Mouse (Mus musculus) B cell, adult (primary cell): ENCODE measurements around the gene 1700001O22Rik. TPM values are rescaled to one million over a fixed set of nuclear protein-coding genes. Genes with fewer than 3 reads are reported as not detected.

Experiments used
- total RNA-seq: library from RNA; stranded (reverse); gene quantifications from 4 replicates; pipeline ENCODE4 v1.2.4, GENCODE M21; 2023; ENCODE audit not compliant: inconsistent age

Gene 1700001O22Rik
- 0.77 to 0.96 TPM in 2 of 4 replicates, not detected in the others for total RNA-seq

DNA sequence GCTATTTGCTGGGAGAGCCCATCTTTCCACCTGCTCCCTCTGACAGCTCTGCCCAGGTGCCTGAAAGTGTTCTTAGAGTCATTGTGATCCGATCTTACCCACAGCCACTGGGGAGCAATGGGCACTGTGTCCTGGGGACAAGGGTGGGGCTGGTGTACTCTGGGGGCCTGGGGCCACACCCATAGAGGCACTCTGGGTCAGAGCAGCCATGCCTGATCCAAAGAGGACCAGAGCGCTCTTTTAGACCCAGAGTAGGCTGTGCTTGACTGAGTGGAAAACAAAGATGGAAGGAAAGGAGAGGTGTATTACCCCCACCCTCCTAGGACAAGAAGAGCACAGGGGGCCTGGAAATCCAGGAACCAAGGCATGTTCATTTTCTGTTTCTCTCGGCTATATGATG, at the start of gene 1700001O22Rik:
Gene 1700001O22Rik, minus strand, starts transcription at position 58 of the 400 bp plus-strand sequence.

DNA sequence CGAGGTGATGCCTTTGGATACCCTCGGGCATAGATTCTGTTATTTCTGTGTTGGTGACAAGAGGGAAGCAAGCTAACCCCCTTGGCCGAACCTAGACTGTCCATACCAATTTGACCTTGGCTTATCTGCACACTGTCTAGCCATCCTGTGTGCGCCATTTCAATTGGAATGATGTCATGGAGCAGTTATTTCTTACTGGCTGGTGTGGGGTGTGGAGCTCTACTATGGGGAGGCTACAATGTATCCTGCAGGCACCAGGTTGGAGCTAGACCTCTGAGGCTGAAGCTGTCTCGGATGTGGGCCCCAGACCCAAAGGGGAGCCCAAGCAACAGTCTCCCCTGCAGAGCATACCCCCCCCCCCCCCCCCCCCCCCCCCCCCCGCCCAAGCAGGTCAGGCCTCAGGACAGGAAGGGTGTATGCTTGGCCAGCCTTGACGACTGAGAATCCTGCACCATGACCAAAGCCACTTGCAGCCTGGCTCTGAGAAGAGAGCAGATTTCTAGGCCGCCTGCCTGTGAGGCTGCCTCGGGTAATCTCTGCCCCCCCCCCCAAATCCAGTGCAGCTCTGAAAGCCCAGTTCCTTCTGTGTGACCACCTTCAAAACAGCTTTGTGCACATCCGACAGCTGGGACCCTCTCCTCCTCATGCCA, 31.0 kb upstream of the 1700001O22Rik start, which contains the start of gene Prrx2:
Gene Prrx2, plus strand, starts transcription at position 600 of the 650 bp plus-strand sequence.

DNA sequence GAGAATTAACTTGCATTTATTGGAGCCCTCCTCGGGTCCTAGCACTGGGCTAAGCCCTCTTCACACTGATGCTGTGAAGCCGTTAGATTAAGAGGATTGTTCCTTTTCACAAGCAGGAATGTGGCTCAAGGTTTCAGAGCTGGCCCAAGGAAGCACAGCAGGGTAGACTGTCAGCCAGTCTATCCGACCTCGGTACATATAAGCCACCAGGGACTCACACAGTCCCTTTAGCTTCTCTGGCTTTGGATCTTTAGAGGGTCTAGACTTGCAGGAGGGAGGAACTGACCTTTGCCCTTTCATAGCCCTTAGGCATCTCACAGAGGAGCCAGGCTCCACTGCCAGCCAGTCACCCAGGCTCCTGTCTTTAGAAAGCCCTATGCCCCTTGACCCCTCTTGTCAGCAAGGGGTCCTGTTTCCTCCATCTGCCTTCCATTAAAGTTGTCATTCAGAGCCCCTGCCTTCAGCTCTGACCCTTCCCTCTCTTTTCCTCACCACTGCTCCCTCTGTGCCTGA, 26.9 kb upstream of the 1700001O22Rik start, which contains the start of gene Asb6:
Gene Asb6, minus strand, starts transcription at position 51 of the 513 bp plus-strand sequence.

DNA sequence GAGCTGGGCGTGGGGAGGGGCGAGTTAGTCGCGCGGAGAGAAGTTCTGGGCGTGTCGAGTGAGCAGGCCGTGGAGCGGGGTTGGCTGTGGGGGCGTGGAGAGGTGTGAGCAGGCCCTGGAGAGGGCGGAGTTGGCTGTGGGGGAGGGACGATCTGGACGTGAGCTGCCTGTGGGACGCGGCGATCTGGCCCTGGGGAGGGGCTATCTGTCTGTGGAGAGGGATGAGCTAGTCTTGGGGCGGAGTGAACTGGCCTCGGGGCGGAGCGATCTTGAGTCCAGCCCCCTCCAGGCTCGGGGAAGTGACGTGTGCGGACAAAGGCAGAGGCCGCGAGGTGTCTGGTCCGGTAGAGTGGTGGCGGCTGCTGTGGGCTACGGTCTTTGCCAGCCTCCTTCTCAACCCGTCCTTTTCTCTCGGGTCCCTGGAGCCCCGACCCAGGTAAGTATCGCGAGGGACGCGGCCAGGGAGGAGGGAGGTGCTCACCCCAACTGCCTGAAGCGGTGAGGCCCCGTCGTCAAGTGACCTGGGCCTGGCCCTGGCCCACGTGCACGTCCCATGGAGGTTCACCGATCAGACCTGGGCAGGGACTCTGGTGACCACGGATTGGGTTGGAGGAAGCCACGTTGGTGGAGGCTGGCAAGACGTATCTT, 4.3 kb upstream of the 1700001O22Rik start, which contains the start of gene Ntmt1:
Gene Ntmt1, plus strand, starts transcription at position 179 of the 648 bp plus-strand sequence.

Other genes with a start within 250 kb of the 1700001O22Rik start
- 4.6 to 7.9 TPM (median 5.7 TPM) in 4 replicates for gene Cstad, start 208.6 kb downstream of the 1700001O22Rik start, total RNA-seq
- 29.1 to 35.1 TPM (median 32.4 TPM) in 4 replicates for gene Ntmt1, start 4.2 kb upstream of the 1700001O22Rik start, total RNA-seq
- gene Asb6, start 26.7 kb upstream of the 1700001O22Rik start, total RNA-seq, result 31.2 to 40.0 TPM (median 36.7 TPM) in 4 replicates
- gene Prrx2, start 31.3 kb upstream of the 1700001O22Rik start, total RNA-seq, result 0.48 to 0.51 TPM in 2 of 4 replicates, not detected in the others
- not detected in 4 replicates for gene Ptges, start 126.2 kb upstream of the 1700001O22Rik start, total RNA-seq
- 44.0 to 57.3 TPM (median 56.3 TPM) in 4 replicates for gene Tor1b, start 149.3 kb upstream of the 1700001O22Rik start, total RNA-seq
- gene Tor1a, start 164.3 kb upstream of the 1700001O22Rik start, total RNA-seq, result 37.9 to 42.4 TPM (median 41.0 TPM) in 4 replicates
- 111 to 133 TPM (median 114 TPM) in 4 replicates for gene BC005624, start 178.5 kb upstream of the 1700001O22Rik start, total RNA-seq
- gene Usp20, start 178.6 kb upstream of the 1700001O22Rik start, total RNA-seq, result 13.9 to 22.1 TPM (median 19.5 TPM) in 4 replicates